Mouse (Mus musculus) kidney, adult 2 months (tissue): ENCODE results near the gene Ascc3. TPM values are rescaled to one million over a fixed set of nuclear protein-coding genes. Genes with fewer than 3 reads are reported as not detected.

ENCODE experiments used
- DNase-seq: peaks from one replicate; pipeline ENCODE4 v3.0.0; 2021
- H3K27ac ChIP-seq: fragments of 200-500 bp; 2 replicates; pipeline ENCODE4 v1.5.1; 2012; ENCODE audit warnings: low read depth, low read length, control low read depth, inconsistent platforms; ENCODE audit not compliant: insufficient read depth
- H3K27me3 ChIP-seq: fragments of 200-500 bp; replicated peaks from 2 replicates; pipeline ENCODE4 v1.6.1; 2012; ENCODE audit warnings: mild to moderate bottlenecking, moderate library complexity, low read length, inconsistent platforms; ENCODE audit not compliant: control insufficient read depth, insufficient read depth
- H3K36me3 ChIP-seq: fragments of 200-500 bp; 2 replicates; pipeline ENCODE4 v1.6.1; 2012; ENCODE audit warnings: mild to moderate bottlenecking, moderate library complexity, low read length, inconsistent platforms; ENCODE audit not compliant: control insufficient read depth, insufficient read depth
- H3K4me1 ChIP-seq: fragments of 200-500 bp; 2 replicates; pipeline ENCODE4 v1.6.1; 2011; ENCODE audit warnings: low read length; ENCODE audit not compliant: control insufficient read depth, insufficient read depth
- H3K4me3 ChIP-seq: fragments of 200-500 bp; 2 replicates; pipeline ENCODE4 v1.5.1; 2011; ENCODE audit warnings: mild to moderate bottlenecking, low read depth, low read length, control low read depth; ENCODE audit not compliant: insufficient read depth
- CTCF ChIP-seq: fragments of 200-500 bp; conservative IDR thresholded peaks from 2 replicates; pipeline ENCODE4 v1.5.1; 2011; ENCODE audit warnings: low read depth, mild to moderate bottlenecking, control low read depth, low read length, moderate library complexity, mixed read lengths; ENCODE audit not compliant: insufficient read depth, insufficient read length
- POLR2A ChIP-seq: fragments of 200-500 bp; IDR thresholded peaks from one replicate; pipeline ENCODE4 v1.6.1; 2011; ENCODE audit warnings: low read depth, low read length, control low read depth
- WGBS: fragments of 180-500 bp; shearing (Covaris S2); methylation state at CpG from one replicate; pipeline ENCODE4 v1.1.7; 2018; 5-methylcytosine and 5-hydroxymethylcytosine counted together
- polyA plus RNA-seq: library from polyadenylated mRNA; depleted of rRNA; stranded (reverse); fragments of >200 nt; gene quantifications from 2 replicates; pipeline ENCODE4 v1.2.3, GENCODE M21; 2012

The Ascc3 gene
- polyA plus RNA-seq, 1 experiment = 11.8 TPM

DNA sequence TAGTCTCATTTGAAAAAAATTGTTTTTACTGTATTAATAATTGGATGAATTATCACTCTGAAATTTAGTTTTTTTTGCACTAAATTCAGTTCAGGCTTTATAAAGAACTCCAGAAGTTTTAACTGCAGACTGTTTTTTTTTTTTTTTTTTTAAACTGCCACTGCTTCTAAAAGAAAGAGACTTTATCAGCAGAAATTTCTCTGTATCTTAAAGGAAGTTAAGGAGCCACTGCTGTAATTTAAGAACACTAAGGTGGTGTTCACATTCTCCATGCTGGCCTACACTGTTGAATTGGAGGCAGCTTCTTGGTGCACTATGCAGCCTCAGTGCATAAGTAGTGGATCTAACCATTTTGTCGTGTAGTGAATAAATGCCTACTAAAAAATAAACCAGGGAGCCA is 47.1 kb downstream of the Ascc3 start:
- 88% methylated on average over 1 of the region's 1 CpGs for WGBS
- no peak for DNase-seq
- TF ChIP-seq CTCF (no peak), POLR2A (no peak)
- Histone ChIP-seq H3K4me1 (no peaks in the 10 kb centered on the region), H3K27me3 (no peaks in the 10 kb centered on the region), H3K4me3 (no peak overlapping the region), H3K27ac (no peak overlapping the region), H3K36me3 (peaks cover 2% of the 10 kb centered on the region; the same call in 1 of the 2 replicates)

GRCm38 (mm10) chr10:50650612-50651011 is 58.1 kb downstream of the Ascc3 start:
- H3K4me1 ChIP-seq = no peaks in the 10 kb centered on the region
- H3K27me3 ChIP-seq = no peaks in the 10 kb centered on the region
- H3K36me3 ChIP-seq = no peaks in the 10 kb centered on the region
- TF ChIP-seq POLR2A (no peak), CTCF (no peak)
- 83% methylated on average over 8 of the region's 8 CpGs for WGBS
- H3K4me3 ChIP-seq = no peak overlapping the region
- no peak for DNase-seq
- H3K27ac ChIP-seq = no peak overlapping the region

GRCm38 (mm10) chr10:50653551-50653950 is 61.1 kb downstream of the Ascc3 start:
- no peak overlapping the region for H3K27ac ChIP-seq
- DNase-seq = no peak
- WGBS = 96% methylated on average over 3 of the region's 3 CpGs
- no peak overlapping the region for H3K4me3 ChIP-seq
- no peak for TF ChIP-seq CTCF
- no peak for TF ChIP-seq POLR2A
- no peaks in the 10 kb centered on the region for H3K4me1 ChIP-seq
- H3K27me3 ChIP-seq = no peaks in the 10 kb centered on the region
- H3K36me3 ChIP-seq = no peaks in the 10 kb centered on the region

- H3K36me3 ChIP-seq = no peaks in the 10 kb centered on the region
- H3K4me3 ChIP-seq = no peak overlapping the region
- no peak overlapping the region for H3K27ac ChIP-seq
- peak; percentile 14 for DNase-seq
- H3K27me3 ChIP-seq = no peaks in the 10 kb centered on the region
- TF ChIP-seq CTCF = no peak
- TF ChIP-seq POLR2A = no peak
- WGBS = 25% methylated on average over 1 of the region's 1 CpGs
- no peaks in the 10 kb centered on the region for H3K4me1 ChIP-seq
Measured at GRCm38 (mm10) chr10:50657352-50657751, 64.9 kb downstream of the Ascc3 start.

- no peak for DNase-seq
- TF ChIP-seq CTCF = no peak
- TF ChIP-seq POLR2A = no peak
- WGBS = 85% methylated on average over 5 of the region's 5 CpGs
Measured at GRCm38 (mm10) chr10:50671517-50671916, 79.0 kb downstream of the Ascc3 start.

GRCm38 (mm10) chr10:50690324-50690723 is 97.9 kb downstream of the Ascc3 start:
- TF ChIP-seq POLR2A (no peak), CTCF (no peak)
- DNase-seq = no peak
- Histone ChIP-seq H3K4me1 (no peaks in the 10 kb centered on the region), H3K27me3 (no peaks in the 10 kb centered on the region), H3K27ac (no peak overlapping the region), H3K36me3 (no peaks in the 10 kb centered on the region), H3K4me3 (no peak overlapping the region)

More at GRCm38 (mm10) chr10:50671517-50671916, 79.0 kb downstream of the Ascc3 start:
- Histone ChIP-seq H3K36me3 (no peaks in the 10 kb centered on the region), H3K27ac (no peak overlapping the region), H3K4me1 (no peaks in the 10 kb centered on the region), H3K4me3 (no peak overlapping the region), H3K27me3 (no peaks in the 10 kb centered on the region)

DNA sequence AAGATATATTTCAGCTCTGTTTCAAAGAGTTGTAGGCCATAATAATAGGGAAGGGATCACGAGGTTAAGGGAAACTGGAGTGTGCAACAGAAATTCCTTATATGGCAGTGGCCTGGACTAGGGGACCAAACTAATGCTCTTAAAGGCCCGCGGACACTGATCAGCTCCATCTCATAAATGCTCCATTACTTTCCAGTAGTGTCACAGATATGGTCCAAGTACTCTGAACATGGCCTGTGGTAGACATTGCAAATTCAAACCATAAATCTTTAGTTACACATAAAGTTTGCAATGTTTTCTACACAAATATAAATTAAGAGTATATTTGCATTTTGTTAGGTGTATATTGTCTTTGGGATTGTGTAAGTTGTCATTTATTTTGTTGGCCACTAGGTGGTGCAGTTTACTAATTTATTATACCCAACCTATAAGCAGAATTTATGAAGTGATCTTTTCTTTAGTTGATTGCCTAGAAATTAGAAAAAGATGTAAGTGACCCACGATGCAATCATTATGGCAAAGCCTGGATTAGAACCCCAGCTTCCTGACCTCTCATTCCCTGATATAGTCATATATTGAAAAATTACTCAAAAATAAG is 106.5 kb downstream of the Ascc3 start:
- no peaks in the 10 kb centered on the region for H3K4me1 ChIP-seq
- H3K4me3 ChIP-seq = no peak overlapping the region
- no peak overlapping the region for H3K27ac ChIP-seq
- 0 out of 2 replicates have a peak, but pooled peaks cover 2% of the 10 kb centered on the region for H3K36me3 ChIP-seq
- H3K27me3 ChIP-seq = no peaks in the 10 kb centered on the region
- TF ChIP-seq POLR2A (no peak), CTCF (no peak)
- DNase-seq = peak; percentile 24
- WGBS = 48% methylated on average over 4 of the region's 4 CpGs
